Mouse (Mus musculus): ENCODE measurements around the gene Alcam.

Gene Alcam

GRCm38 (mm10) chr16:52368521-52368920 is 85.4 kb downstream of the Alcam start:
- no peak for DNase-seq (ENCODE audit: low spot score in 2 of 2)

- DNase-seq (ENCODE audit: low spot score in 2 of 2): no peak
These were observed 87.0 kb downstream of the Alcam start for GRCm38 (mm10) chr16:52366915-52367314.

GRCm38 (mm10) chr16:52363944-52364511 is 89.8 kb downstream of the Alcam start:
- DNase-seq (ENCODE audit: low spot score in 2 of 2): no peak

GRCm38 (mm10) chr16:52343467-52344033 is 110.3 kb downstream of the Alcam start:
- DNase-seq (ENCODE audit: low spot score in 2 of 2): no peak

- DNase-seq (ENCODE audit: low spot score in 2 of 2): no peak
These were observed 111.0 kb downstream of the Alcam start for GRCm38 (mm10) chr16:52342694-52343466.

GRCm38 (mm10) chr16:52334084-52334483 is 119.8 kb downstream of the Alcam start:
- DNase-seq (ENCODE audit: low spot score in 2 of 2): no peak

- DNase-seq (ENCODE audit: low spot score in 2 of 2): no peak
These were observed 120.2 kb downstream of the Alcam start for GRCm38 (mm10) chr16:52333631-52334030.

- DNase-seq (ENCODE audit: low spot score in 2 of 2): no peak
These were observed 122.5 kb downstream of the Alcam start for GRCm38 (mm10) chr16:52331341-52331830.

- no peak for DNase-seq (ENCODE audit: low spot score in 2 of 2)
These were observed 124.5 kb downstream of the Alcam start for GRCm38 (mm10) chr16:52329420-52329819.

- DNase-seq (ENCODE audit: low spot score in 2 of 2): no peak
These were observed 134.6 kb downstream of the Alcam start for GRCm38 (mm10) chr16:52319229-52319628.

- peak; percentile 17 to 70 for DNase-seq (ENCODE audit: low spot score in 2 of 2)
These were observed 142.8 kb downstream of the Alcam start for GRCm38 (mm10) chr16:52311073-52311472.

- no peak for DNase-seq (ENCODE audit: low spot score in 2 of 2)
These were observed 146.9 kb downstream of the Alcam start for GRCm38 (mm10) chr16:52307016-52307415.

GRCm38 (mm10) chr16:52303532-52303902 is 150.4 kb downstream of the Alcam start:
- DNase-seq (ENCODE audit: low spot score in 2 of 2): no peak

- no peak for DNase-seq (ENCODE audit: low spot score in 2 of 2)
These were observed 150.9 kb downstream of the Alcam start for GRCm38 (mm10) chr16:52302790-52303531.

- no peak for DNase-seq (ENCODE audit: low spot score in 2 of 2)
These were observed 152.1 kb downstream of the Alcam start for GRCm38 (mm10) chr16:52301730-52302129.

GRCm38 (mm10) chr16:52296376-52296775 is 157.5 kb downstream of the Alcam start:
- no peak for DNase-seq (ENCODE audit: low spot score in 2 of 2)

GRCm38 (mm10) chr16:52295535-52295934 is 158.3 kb downstream of the Alcam start:
- no peak for DNase-seq (ENCODE audit: low spot score in 2 of 2)

- DNase-seq (ENCODE audit: low spot score in 2 of 2): no peak
These were observed 161.3 kb downstream of the Alcam start for GRCm38 (mm10) chr16:52292440-52293048.

- no peak for DNase-seq (ENCODE audit: low spot score in 2 of 2)
These were observed 173.7 kb downstream of the Alcam start for GRCm38 (mm10) chr16:52280186-52280585.

GRCm38 (mm10) chr16:52265066-52265465 is 188.8 kb downstream of the Alcam start:
- no peak for DNase-seq (ENCODE audit: low spot score in 2 of 2)

- no peak for DNase-seq (ENCODE audit: low spot score in 2 of 2)
These were observed 190.1 kb downstream of the Alcam start for GRCm38 (mm10) chr16:52263751-52264150.

GRCm38 (mm10) chr16:52262582-52262981 is 191.3 kb downstream of the Alcam start:
- DNase-seq (ENCODE audit: low spot score in 2 of 2): no peak

All from frontal cortex, postnatal 10 days (tissue).